Mouse (Mus musculus): ENCODE results near the gene Bicra. TPM values are rescaled to one million over a fixed set of nuclear protein-coding genes. Genes with fewer than 3 reads are reported as not detected.

The Bicra gene
- total RNA-seq, 2 experiments from 2014 or later, result 18.7 to 19.4 TPM

GRCm38 (mm10) chr7:15980246-15980645 is 67.5 kb downstream of the Bicra start:
- peak; percentile 50 to 67 for DNase-seq (ENCODE audit: low spot score in 2 of 2)

- no peak for DNase-seq (ENCODE audit: low spot score in 2 of 2)
Observed at GRCm38 (mm10) chr7:15975904-15976303, 71.8 kb downstream of the Bicra start.

GRCm38 (mm10) chr7:15975451-15975850 is 72.3 kb downstream of the Bicra start:
- no peak for DNase-seq (ENCODE audit: low spot score in 2 of 2)

- DNase-seq (ENCODE audit: low spot score in 2 of 2), result peak; percentile 50 to 63
Observed at GRCm38 (mm10) chr7:15974712-15975111, 73.0 kb downstream of the Bicra start.

- no peak for DNase-seq (ENCODE audit: low spot score in 2 of 2)
Observed at GRCm38 (mm10) chr7:15972247-15972646, 75.5 kb downstream of the Bicra start.

GRCm38 (mm10) chr7:15969674-15970073 is 78.0 kb downstream of the Bicra start:
- no peak for DNase-seq (ENCODE audit: low spot score in 2 of 2)

GRCm38 (mm10) chr7:15968322-15968721 is 79.4 kb downstream of the Bicra start:
- no peak for DNase-seq (ENCODE audit: low spot score in 2 of 2)

GRCm38 (mm10) chr7:15967312-15967711 is 80.4 kb downstream of the Bicra start, which contains the start of gene Ehd2:
Gene Ehd2, minus strand, starts transcription at chr7:15967567.
- DNase-seq (ENCODE audit: low spot score in 2 of 2), result peak; percentile 55 to 59

GRCm38 (mm10) chr7:15966489-15966888 is 81.2 kb downstream of the Bicra start:
- no peak for DNase-seq (ENCODE audit: low spot score in 2 of 2)

GRCm38 (mm10) chr7:15963798-15964652 is 83.7 kb downstream of the Bicra start:
- DNase-seq (ENCODE audit: low spot score in 2 of 2), result no peak

GRCm38 (mm10) chr7:15962311-15963288 is 85.1 kb downstream of the Bicra start:
- DNase-seq (ENCODE audit: low spot score in 2 of 2), result peak; percentile 56 to 65

GRCm38 (mm10) chr7:15961798-15962197 is 85.9 kb downstream of the Bicra start:
- DNase-seq (ENCODE audit: low spot score in 2 of 2), result no peak

GRCm38 (mm10) chr7:15961239-15961638 is 86.5 kb downstream of the Bicra start:
- DNase-seq (ENCODE audit: low spot score in 2 of 2), result no peak

GRCm38 (mm10) chr7:15960691-15961090 is 87.0 kb downstream of the Bicra start:
- no peak for DNase-seq (ENCODE audit: low spot score in 2 of 2)

GRCm38 (mm10) chr7:15956143-15956542 is 91.6 kb downstream of the Bicra start:
- no peak for DNase-seq (ENCODE audit: low spot score in 2 of 2)

- no peak for DNase-seq (ENCODE audit: low spot score in 2 of 2)
Observed at GRCm38 (mm10) chr7:15955509-15955908, 92.2 kb downstream of the Bicra start.

GRCm38 (mm10) chr7:15954978-15955443 is 92.7 kb downstream of the Bicra start:
- no peak for DNase-seq (ENCODE audit: low spot score in 2 of 2)

- no peak for DNase-seq (ENCODE audit: low spot score in 2 of 2)
Observed at GRCm38 (mm10) chr7:15954436-15954835, 93.3 kb downstream of the Bicra start.

GRCm38 (mm10) chr7:15953307-15954074 is 94.2 kb downstream of the Bicra start:
- no peak for DNase-seq (ENCODE audit: low spot score in 2 of 2)

- no peak for DNase-seq (ENCODE audit: low spot score in 2 of 2)
Observed at GRCm38 (mm10) chr7:15952416-15952815, 95.3 kb downstream of the Bicra start.

- no peak for DNase-seq (ENCODE audit: low spot score in 2 of 2)
Observed at GRCm38 (mm10) chr7:15950008-15950407, 97.7 kb downstream of the Bicra start.

Data from layer of hippocampus, postnatal 14 days (tissue).